Mouse (Mus musculus): Measurements from ENCODE around the gene Fam83g. TPM values are rescaled to one million over a fixed set of nuclear protein-coding genes. Genes with fewer than 3 reads are reported as not detected.
A peak's percentile ranks its signal among the peaks of the same experiment; 100 is the strongest.
"Not testable (repeated sequence)": the region's sequence is repeated elsewhere in the genome, so short reads cannot be mapped to it uniquely, and the experiment has no call there.

Fam83g gene
- 0.13 and 0.19 TPM in 2 replicates for polyA plus RNA-seq (2015; fragmentation: Nextera tagmentation; extraction: Ambion mirVana)

- H3K9me3 ChIP-seq, result no peaks in the 10 kb centered on the region
- ATAC-seq (ENCODE audit: low FRiP score), result no peak
- peaks cover 12% of the 10 kb centered on the region for H3K4me1 ChIP-seq (replicated peaks)
- H3K4me3 ChIP-seq, result peak within 1 kb of the TSS; percentile 42
- no peak within 1 kb of the TSS for H3K27ac ChIP-seq
- peak within 1 kb of the TSS; percentile 35; the same call in 1 of the 2 replicates for H3K9ac ChIP-seq
- peak within 1 kb of the TSS; percentile 55 for H3K4me2 ChIP-seq
- H3K36me3 ChIP-seq, result no peaks in the 10 kb centered on the region
- WGBS, result 2% methylated on average over 76 of the region's 76 CpGs
- H3K27me3 ChIP-seq, result peaks cover 62% of the 10 kb centered on the region
Observed at GRCm38 (mm10) chr11:61683907-61684731, at the start of gene Fam83g. TSS of gene Fam83g (plus strand) at chr11:61684091.

DNA sequence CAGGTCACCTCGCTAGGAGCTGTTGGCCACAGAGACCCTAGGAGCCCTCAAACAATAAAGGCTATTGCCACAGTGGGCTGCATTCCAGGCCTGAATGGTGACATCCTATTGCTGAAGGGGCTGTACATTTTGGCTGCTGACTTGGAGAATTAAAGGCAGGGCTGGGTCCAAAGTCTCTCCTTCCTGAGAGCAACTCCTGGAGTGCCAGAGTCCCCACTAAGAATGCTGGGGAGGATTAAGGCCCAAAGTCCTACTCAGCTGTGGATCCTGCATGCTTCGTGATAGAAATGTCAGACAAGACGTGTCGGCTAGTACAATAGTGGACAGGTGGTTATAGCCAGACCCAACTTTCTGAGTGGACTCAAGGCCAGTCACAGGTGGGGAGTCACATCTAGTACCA lies 47.6 kb upstream of the Fam83g start:
- H3K27me3 ChIP-seq; H3K4me3 ChIP-seq; H3K36me3 ChIP-seq; H3K9me3 ChIP-seq; ATAC-seq (ENCODE audit: low FRiP score); H3K4me2 ChIP-seq; H3K9ac ChIP-seq; H3K4me1 ChIP-seq (replicated peaks); H3K27ac ChIP-seq: not testable (repeated sequence)
- 92% methylated on average over 3 of the region's 4 CpGs for WGBS

- WGBS, result 55% methylated on average over 1 of the region's 1 CpGs
- Histone ChIP-seq H3K9me3 (no peaks in the 10 kb centered on the region), H3K4me3 (no peak overlapping the region), H3K27ac (no peak overlapping the region), H3K27me3 (0 out of 2 replicates have a peak, but pooled peaks cover 4% of the 10 kb centered on the region), H3K9ac (no peak overlapping the region), H3K4me2 (no peak overlapping the region), H3K36me3 (no peaks in the 10 kb centered on the region), H3K4me1 (replicated peaks) (no peaks in the 10 kb centered on the region)
- ATAC-seq (ENCODE audit: low FRiP score), result no peak
Observed at GRCm38 (mm10) chr11:61637413-61637812, 46.5 kb upstream of the Fam83g start.

DNA sequence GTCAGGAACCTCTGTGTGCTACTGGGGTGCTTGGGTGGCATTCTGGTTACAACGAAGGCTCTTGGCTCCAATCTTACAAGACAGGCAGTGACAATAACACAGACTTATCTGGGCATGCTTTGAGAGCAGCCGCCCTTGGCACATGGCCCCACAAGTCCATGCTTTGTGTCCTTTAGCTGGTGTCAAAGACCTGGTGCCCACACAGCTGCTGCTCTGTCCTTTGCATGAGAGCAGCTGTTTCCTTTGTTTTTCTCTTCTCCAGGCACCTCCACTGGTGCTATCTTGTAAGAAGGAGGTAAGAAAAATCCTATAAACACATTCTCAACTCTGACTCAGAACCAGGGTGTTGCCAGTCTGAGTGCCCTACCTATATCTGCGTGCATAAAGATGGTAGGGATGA lies 46.0 kb upstream of the Fam83g start:
- no peak for ATAC-seq (ENCODE audit: low FRiP score)
- no peak overlapping the region for H3K9ac ChIP-seq
- H3K27ac ChIP-seq, result no peak overlapping the region
- no peak overlapping the region for H3K4me3 ChIP-seq
- H3K4me1 ChIP-seq (replicated peaks), result no peaks in the 10 kb centered on the region
- H3K36me3 ChIP-seq, result no peaks in the 10 kb centered on the region
- 0 out of 2 replicates have a peak, but pooled peaks cover 4% of the 10 kb centered on the region for H3K27me3 ChIP-seq
- no peak overlapping the region for H3K4me2 ChIP-seq
- WGBS, result 87% methylated on average over 3 of the region's 3 CpGs
- H3K9me3 ChIP-seq, result no peaks in the 10 kb centered on the region

GRCm38 (mm10) chr11:61638764-61639536 lies 44.9 kb upstream of the Fam83g start:
- H3K27me3 ChIP-seq, result 0 out of 2 replicates have a peak, but pooled peaks cover 4% of the 10 kb centered on the region
- no peak overlapping the region for H3K4me2 ChIP-seq
- no peaks in the 10 kb centered on the region for H3K4me1 ChIP-seq (replicated peaks)
- no peak overlapping the region for H3K4me3 ChIP-seq
- no peaks in the 10 kb centered on the region for H3K9me3 ChIP-seq
- H3K9ac ChIP-seq, result no peak overlapping the region
- no peak for ATAC-seq (ENCODE audit: low FRiP score)
- no peaks in the 10 kb centered on the region for H3K36me3 ChIP-seq
- no peak overlapping the region for H3K27ac ChIP-seq
- 82% methylated on average over 12 of the region's 12 CpGs for WGBS

DNA sequence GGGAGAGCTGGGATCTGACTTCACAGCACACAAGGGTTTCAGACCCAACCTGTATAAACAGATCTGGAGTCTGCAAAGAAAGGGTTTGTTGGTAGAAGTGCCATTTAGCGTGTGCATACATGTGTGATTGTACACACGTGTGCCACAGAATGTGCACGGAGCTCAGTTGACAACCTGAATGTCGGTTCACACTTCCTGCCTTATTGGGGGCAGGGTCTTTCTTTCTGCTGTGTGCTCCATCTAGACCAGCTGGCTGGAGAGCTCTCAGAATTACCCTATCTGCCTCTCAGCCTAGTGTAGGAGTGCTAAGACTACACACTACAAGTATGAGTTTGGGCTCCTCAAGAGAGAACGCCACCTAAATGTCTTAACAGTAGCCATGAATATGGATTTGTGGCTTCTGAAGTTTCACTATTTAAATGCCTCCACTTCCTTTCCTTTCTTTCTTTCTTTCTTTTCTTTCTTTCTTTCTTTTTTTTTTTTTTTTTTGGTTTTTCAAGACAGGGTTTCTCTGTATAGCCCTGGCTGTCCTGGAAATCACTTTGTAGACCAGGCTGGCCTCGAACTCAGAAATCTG lies 44.2 kb upstream of the Fam83g start:
- no peaks in the 10 kb centered on the region for H3K9me3 ChIP-seq
- H3K27ac ChIP-seq, result no peak overlapping the region
- H3K36me3 ChIP-seq, result no peaks in the 10 kb centered on the region
- no peaks in the 10 kb centered on the region for H3K4me1 ChIP-seq (replicated peaks)
- no peak overlapping the region for H3K9ac ChIP-seq
- no peak for ATAC-seq (ENCODE audit: low FRiP score)
- H3K4me2 ChIP-seq, result no peak overlapping the region
- WGBS, result 89% methylated on average over 6 of the region's 6 CpGs
- no peak overlapping the region for H3K4me3 ChIP-seq
- 0 out of 2 replicates have a peak, but pooled peaks cover 4% of the 10 kb centered on the region for H3K27me3 ChIP-seq

DNA sequence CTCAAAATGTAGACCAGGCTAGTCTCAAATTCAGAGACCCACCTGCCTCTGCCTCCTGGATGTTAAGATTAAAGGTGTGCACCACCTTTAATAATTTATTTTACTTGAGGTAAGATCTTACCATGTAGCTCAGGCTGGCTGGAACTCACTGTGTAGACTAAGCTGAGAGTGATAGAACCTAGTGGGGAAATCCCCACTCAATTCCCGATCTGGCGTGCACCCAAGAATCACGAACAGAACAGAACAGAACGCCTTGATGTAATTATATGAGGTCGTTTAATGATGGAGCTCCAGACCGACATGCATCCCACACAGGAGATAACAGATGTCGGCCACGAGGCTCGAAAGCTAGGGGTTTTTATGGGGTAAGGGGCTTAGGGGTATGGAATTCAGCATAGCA lies 43.3 kb upstream of the Fam83g start:
- not testable (repeated sequence) for H3K36me3 ChIP-seq; H3K9me3 ChIP-seq; H3K9ac ChIP-seq; H3K27me3 ChIP-seq; H3K4me1 ChIP-seq (replicated peaks); ATAC-seq (ENCODE audit: low FRiP score); H3K4me3 ChIP-seq; H3K4me2 ChIP-seq; H3K27ac ChIP-seq
- 85% methylated on average over 9 of the region's 9 CpGs for WGBS

- 85% methylated on average over 7 of the region's 7 CpGs for WGBS
- H3K36me3 ChIP-seq, result no peaks in the 10 kb centered on the region
- ATAC-seq (ENCODE audit: low FRiP score), result no peak
Observed at GRCm38 (mm10) chr11:61642106-61642505, 41.8 kb upstream of the Fam83g start.

GRCm38 (mm10) chr11:61643184-61643961 lies 40.5 kb upstream of the Fam83g start:
- Histone ChIP-seq H3K4me3 (no peak overlapping the region), H3K4me1 (replicated peaks) (no peaks in the 10 kb centered on the region)
- 88% methylated on average over 5 of the region's 5 CpGs for WGBS

More at GRCm38 (mm10) chr11:61642106-61642505, 41.8 kb upstream of the Fam83g start:
- H3K9me3 ChIP-seq, result no peaks in the 10 kb centered on the region
- no peak overlapping the region for H3K27ac ChIP-seq
- H3K9ac ChIP-seq, result no peak overlapping the region
- no peak overlapping the region for H3K4me3 ChIP-seq
- no peak overlapping the region for H3K4me2 ChIP-seq
- no peaks in the 10 kb centered on the region for H3K27me3 ChIP-seq
- no peaks in the 10 kb centered on the region for H3K4me1 ChIP-seq (replicated peaks)

DNA sequence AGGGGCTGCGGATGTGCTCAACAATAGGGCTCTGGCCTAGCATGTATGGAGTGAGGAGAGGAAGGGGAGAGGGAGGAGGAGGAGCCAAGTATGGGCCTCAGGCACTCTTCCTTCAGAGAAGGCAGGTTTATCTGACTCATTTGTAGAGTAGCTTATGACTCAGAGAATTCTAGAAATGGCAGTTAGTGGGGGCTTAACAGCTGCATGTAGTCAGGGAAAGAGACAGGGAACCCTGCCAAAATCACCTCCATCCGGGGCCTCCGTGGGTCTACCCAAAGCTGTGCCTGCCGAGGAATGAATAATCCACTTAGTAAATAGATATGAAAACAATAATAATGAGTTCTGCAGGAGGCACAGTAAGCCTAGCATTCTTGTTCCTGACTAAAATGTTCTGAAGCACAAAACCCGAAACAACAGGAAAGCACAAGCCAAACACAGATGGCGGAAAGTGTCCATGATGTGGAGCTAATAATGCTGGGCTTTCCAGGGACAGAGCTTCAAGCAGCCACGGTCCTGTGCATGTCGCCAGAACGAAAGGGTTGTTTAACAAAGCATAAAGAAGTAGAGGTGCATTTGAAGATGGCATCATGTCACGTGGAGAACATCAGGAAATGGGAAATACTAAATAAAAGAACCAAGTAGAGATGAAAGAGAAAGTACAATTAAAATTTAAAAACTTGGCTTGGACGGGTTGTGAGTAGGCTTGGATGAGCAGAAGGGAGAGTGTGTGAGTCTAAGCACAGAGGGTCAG lies 39.1 kb upstream of the Fam83g start:
- ATAC-seq (ENCODE audit: low FRiP score), result no peak
- Histone ChIP-seq H3K36me3 (no peaks in the 10 kb centered on the region), H3K9me3 (no peaks in the 10 kb centered on the region), H3K4me2 (no peak overlapping the region), H3K9ac (no peak overlapping the region), H3K4me3 (no peak overlapping the region), H3K27me3 (no peaks in the 10 kb centered on the region), H3K4me1 (replicated peaks) (no peaks in the 10 kb centered on the region), H3K27ac (no peak overlapping the region)
- 77% methylated on average over 11 of the region's 11 CpGs for WGBS

More at GRCm38 (mm10) chr11:61643184-61643961, 40.5 kb upstream of the Fam83g start:
- Histone ChIP-seq H3K27me3 (no peaks in the 10 kb centered on the region), H3K4me2 (no peak overlapping the region), H3K9me3 (no peaks in the 10 kb centered on the region), H3K36me3 (no peaks in the 10 kb centered on the region), H3K27ac (no peak overlapping the region), H3K9ac (no peak overlapping the region)
- ATAC-seq (ENCODE audit: low FRiP score), result no peak

- no peak for ATAC-seq (ENCODE audit: low FRiP score)
- no peak overlapping the region for H3K27ac ChIP-seq
Observed at GRCm38 (mm10) chr11:61645357-61645857, 38.5 kb upstream of the Fam83g start.

More at GRCm38 (mm10) chr11:61645357-61645857, 38.5 kb upstream of the Fam83g start:
- no peaks in the 10 kb centered on the region for H3K27me3 ChIP-seq
- H3K4me1 ChIP-seq (replicated peaks), result no peaks in the 10 kb centered on the region
- H3K4me2 ChIP-seq, result no peak overlapping the region
- H3K9ac ChIP-seq, result no peak overlapping the region
- H3K4me3 ChIP-seq, result no peak overlapping the region
- no peaks in the 10 kb centered on the region for H3K9me3 ChIP-seq
- 84% methylated on average over 5 of the region's 5 CpGs for WGBS
- H3K36me3 ChIP-seq, result no peaks in the 10 kb centered on the region

Data from hindbrain, embryonic 13.5 days (tissue).